Mouse (Mus musculus) retina, embryonic 14.5 days (tissue): Measurements from ENCODE around the gene Iffo2.
A peak's percentile ranks its signal among the peaks of the same experiment; 100 is the strongest.

Experiments
- DNase-seq: peaks from one replicate; pipeline ENCODE4 v3.0.0-alpha.2; 2015; ENCODE audit warnings: low spot score

Gene Iffo2

DNA sequence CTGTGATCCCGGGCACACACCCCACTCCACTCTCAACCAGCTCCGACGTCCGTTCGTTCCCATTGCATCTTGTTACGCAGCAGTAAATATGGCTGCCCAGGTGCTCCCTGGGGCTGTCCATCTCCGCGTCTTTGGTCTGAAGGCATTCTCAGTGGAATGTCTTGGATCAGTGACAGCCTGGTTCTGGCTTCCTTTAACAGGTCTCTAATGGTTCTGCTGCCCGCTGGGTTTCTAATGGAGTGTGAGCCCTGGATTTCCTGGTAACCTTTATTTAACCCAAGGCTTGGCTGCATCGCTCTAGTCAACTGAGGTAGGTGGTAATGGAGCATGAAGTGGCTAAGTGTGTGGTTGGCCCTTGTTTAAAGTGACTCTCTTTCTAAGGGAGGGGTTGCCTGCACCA is 1.7 kb downstream of the Iffo2 start:
- DNase-seq, result no peak

DNA sequence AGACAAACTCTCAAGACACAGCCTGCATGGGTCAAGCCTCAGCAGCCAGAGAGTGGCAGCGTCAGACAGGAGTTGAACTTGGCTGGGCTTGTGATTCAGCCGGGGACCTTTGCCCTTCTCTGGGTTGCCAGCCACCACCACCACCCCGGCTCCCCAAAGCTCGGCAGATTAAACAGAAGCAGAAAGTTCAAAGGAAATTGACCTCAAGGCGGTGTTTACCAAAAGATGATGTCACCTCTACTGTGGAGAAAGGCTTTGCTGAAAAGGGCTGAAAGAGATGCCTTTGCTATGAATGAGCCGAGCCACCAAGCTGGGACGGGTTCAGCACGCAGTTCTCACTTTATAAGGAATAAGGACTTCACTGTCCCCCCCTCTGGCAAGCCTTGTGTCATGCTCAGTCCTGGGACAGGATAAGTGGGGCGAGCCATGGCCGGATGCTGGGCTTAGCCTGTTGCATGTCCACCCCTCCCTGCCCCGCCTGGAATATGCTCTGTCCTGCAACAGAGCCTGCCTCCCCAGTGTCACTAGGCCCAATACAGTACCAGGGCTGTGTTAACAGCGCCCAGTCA is 4.9 kb downstream of the Iffo2 start:
- peak; percentile 22 for DNase-seq

DNA sequence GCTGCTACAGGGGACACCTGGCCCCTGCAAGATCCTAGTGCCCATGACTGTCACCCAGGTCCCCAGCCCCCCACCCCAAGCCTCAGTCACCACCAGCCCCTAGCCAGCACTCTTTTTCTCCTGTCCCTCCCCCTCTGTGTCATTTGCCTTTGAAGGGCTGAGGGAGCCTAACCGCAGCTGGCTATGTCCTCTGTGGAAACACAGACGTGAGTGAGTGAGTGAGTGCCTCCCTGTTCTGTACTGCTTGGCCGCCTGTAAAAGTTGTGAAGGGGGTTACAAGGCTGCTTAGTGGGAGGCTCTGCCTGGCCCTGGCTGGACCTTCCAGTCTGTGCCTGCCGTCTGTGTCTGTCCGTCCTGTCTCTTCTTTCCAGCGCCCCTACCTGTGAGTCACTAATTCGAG is 5.4 kb downstream of the Iffo2 start:
- DNase-seq, result no peak

DNA sequence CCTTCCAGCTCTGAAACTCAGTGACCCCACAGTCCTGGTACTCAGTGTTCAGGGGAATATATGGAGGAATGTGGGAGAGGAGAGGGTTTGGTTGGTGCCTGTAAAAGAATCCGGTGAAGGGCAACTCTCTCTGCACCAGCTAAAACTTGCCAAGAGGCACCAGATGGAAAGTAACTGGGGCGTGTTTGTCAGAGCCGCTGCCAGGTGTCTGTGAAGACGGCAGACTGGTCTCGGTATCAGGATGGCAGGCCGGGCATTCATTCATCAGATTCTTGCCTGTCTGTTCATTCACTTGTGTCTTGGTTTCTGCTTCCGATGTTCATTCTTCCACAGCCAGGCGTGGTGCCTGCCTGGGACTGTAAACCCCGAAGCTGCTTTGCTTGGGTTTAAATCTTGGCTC is 6.4 kb downstream of the Iffo2 start:
- no peak for DNase-seq

DNA sequence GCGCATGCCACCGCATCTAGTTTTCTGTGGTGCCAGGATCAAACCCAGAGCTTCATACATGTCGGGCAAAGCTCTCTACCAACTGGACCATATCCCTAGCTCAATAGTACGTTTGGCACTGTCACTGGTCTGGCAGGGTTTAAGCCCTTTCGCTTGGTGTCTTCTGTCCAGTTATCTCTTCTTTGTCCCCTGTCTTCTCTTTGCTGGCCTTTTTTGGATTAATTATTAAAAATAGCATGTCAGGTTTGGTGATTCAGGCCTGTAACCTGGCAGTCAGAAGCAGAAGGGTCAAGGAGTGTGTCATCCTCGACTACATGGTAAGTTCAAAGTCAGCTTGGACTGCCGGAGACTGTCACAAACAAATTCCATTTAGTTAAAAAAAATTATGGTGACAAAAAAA is 10.4 kb downstream of the Iffo2 start:
- DNase-seq, result no peak

DNA sequence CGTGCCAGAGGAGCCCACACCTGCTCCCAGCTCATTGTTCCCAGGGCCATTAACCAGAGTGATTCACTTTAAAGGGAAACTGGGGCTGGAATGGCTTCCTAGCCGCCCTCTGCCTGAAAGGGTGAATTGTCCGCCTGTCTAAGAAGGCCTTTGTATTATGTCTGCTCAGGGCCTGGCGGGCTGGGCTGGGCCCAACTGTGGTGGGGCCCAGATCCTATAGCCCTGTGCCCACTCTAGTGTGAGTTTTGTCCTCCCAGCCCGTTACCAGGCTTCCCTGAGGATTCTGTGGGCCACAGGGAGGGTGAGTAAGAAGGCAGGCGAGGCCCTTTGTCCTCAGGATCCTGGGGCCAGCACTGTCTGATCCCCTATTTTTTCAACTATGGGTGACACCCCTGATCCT is 15.4 kb downstream of the Iffo2 start:
- DNase-seq, result no peak

DNA sequence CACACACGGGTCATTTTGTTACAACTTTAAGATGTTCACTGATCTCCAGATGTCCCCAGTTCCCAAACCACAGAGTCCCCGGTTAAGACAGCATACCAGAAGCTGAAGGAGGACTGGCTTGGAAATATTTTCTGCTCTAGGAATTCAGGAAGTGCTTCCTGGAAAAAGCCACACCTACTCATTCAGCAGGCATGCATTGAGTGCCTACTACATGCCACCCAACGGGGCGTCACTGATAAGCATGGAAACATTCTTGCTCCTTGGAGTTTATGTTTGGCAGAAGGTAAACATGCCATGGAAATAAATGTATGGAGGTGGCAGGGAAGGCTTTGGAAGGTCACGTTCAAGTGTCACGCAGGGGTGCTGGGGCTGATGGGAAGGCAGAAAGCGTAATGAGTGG is 19.1 kb downstream of the Iffo2 start:
- no peak for DNase-seq

DNA sequence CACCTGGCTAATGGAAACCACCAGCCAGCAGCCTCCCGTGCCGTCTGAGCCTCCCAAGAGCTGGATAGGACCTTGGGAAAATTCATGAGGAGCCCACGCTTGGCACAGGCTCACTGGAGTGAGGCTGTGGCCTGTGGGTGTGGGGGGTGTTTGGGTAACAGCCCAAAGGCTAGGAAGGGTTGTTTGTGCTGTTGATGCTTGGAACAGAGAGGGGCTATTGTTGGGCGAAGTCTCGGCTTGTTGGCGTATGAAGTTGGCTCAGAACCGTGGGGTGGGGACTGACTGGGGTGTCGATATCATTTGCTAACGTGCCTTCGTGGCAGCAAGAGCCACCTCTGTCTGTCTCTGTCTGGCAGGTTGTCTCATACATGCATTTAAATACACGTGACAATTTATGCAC is 24.9 kb downstream of the Iffo2 start:
- no peak for DNase-seq

DNA sequence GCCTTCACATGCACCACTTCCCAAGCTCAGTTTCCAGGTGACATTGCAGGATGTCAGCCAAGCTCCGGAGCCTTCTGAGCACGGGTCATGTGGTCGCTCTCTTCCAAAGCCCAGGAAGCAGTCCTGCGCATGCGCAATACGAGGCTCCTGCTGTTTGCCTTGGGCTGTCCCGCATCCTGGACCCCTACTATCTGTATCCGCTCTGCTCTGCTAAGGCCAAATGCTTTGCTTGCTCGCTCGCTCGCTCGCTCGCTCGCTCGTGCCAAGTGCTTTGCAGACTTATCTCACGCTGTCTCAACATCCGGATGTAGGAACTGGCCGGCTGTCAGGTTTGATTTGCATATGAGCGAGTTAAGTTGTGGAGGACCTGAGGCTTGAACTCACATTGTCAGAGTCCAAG is 25.6 kb downstream of the Iffo2 start:
- DNase-seq, result no peak

DNA sequence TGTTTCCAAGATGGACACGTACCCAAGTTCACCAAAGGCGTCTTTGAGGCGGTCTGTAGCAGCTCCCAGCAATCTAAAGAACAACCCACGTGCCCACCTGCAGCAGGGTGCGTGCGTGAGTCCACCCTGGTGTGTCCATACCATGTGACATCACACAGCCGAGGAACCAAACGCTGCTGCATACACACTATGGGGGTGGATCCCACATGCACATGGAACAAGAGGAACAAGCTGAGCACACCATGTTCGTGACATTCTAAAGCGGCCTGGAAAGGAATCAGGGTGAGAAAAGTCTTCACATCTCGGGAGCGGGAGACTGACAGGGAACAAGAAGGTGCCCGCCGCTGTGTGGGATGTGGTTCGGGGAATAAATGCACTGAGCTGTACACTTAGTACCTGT is 38.0 kb downstream of the Iffo2 start:
- DNase-seq, result no peak

DNA sequence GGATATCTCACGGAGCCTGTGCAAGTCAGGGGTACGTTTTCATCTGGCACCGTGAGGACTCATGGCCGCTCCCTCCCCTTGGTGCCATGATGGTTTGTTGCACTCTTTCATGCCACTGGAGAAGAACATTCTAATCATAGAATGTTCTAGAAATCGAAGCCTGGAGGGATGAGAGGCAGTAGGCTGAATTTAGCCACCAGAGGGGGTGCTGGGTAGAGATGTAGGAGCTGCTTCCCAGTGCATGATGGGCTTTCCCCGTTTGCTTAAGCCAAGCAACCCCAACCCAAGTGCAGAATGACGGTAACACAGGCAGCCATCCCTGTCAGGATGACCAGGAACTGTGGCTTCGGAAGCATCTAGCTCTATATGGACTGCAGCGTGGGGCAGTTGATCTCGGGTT is 40.4 kb downstream of the Iffo2 start:
- no peak for DNase-seq

DNA sequence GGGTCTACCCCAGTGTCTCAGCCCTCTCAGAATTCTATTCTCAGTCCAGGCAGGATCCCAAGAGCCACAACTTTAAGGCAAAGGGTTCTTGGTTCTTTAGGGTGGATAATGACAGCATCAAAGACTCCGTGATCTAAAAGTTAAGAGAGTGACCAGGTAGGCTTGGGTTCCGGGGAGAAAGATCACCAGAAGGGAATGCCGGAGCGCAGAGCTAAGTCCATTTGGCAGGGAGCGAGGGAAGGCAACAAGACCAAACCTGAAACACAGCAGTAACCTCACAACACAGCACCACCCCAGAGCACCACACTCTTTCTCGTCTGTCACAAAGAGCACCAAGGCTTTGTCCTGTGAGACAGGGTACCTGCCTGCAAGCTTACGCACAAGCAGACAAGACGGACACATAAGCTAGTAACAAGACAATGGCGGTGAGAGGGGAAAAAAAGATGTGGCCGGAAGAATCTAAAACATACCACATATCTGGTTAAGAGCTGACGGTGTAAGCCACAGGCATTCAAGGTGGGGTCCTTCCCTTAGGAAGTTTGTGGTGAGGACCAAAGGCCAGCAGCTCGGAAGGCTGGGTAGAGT is 42.7 kb downstream of the Iffo2 start:
- no peak for DNase-seq

DNA sequence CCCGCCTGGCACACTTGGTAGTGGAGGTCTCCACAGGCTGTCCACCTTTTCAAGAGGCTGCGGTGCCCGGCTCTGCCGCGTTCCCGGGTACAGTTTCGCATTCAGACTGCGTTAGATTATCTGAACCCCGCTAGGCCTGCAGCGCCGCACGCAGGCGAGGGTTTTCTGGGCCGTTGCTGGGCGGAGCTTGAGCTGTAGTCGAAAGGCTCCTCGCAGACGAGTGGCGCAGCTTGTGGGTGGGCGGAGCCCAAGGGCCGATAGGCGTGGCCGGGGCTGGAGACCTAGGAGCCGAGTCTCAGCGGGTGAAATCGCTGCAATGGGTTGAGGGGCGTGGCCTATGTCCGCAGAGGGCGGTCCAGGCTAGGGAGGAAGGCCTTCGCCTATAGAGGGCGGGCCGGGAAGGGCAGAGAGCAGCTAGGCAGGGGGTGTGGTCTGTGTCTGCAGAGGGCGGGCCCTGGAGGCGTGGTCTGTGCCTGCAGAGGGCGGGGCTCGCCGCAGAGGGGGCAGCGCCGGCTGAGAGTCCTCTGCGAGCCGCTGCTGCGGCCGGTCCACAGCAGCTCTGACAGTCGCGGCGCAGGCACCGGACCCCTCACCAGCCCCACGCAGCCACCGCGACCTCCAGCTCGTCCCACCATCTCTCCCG is 43.9 kb downstream of the Iffo2 start:
- DNase-seq, result peak; percentile 100

DNA sequence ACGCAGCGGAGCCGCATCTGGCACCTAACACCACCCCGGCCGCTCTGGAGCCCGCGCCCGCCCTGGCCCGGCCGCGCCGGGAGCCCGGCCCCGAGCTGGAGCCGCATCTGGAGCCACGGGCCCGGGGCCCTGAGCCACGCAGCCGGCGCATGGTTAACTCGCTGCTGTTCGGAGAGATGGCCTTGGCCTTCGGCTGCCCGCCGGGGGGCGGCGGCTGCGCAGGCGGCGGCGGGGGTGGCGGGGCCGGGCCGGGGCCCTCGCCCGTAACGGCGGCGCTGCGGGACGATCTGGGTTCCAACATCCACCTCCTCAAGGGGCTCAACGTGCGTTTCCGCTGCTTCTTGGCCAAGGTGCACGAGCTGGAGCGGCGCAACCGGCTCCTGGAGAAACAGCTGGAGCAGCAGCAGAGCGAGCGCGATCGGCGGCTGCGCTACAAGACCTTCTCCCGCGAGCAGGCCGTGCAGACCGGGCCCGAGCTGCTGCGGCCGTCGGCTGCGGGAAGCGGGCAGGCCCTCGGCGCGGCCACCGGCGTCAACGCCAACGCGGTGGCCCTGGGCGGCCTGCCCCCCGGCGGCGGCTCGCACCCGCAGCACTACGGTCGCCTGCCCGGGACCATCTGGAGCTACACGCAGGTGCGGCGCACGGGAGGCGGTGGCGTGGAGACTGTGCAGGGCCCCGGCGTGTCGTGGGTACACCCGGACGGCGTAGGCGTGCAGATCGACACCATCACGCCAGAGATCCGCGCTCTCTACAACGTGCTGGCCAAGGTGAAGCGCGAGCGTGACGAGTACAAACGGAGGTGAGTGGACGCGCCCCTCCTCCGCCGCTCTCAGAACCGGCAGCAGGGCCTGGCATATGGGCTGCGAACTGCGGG is 44.7 kb downstream of the Iffo2 start:
- DNase-seq, result peak; percentile 45

DNA sequence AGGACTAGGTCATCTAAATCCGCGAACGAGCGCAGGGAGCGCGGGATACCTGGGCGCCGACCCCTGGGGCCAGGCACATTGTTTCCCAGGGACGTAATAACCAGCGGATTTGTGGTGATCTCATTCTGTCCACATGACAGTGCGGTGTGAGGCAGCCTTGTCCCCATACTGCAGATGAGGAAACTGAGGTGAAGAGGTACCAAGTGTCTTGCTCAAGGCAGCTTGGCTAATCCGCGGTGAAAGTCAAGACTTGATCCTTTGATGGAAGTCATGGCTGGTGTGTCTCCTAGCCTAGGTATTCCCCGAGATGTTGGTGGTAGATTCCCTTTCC is 45.3 kb downstream of the Iffo2 start:
- peak; percentile 37 for DNase-seq

DNA sequence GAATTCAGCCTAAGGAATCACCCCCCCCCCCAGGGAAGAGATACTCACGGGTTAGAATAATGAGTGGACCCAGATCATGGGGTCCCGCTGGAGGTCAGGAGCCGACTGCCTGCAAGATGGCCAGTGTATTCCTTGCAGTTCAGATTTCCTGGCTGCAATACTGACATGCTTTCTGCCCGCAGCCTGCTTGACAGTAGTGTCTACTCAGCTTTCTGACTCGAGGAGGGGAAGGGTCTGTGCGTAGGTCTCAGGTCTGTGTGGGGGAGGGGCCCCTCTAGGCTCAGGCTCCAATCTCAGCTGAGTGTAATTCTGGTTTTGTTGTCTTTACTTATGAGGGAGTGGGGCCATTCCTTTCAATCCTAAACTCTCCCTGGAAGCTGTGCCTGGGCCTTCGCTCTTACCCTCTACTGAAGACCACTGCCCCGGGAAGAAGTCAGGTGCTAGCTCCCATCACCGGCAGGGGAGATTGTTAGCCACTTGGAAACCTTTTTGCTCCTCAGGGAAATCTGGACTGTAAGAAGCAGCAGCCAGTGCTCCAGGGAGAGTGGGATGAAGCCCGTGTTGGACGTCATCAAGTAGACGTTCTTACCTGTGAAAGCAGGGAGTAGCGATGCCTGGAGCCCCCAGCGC is 46.0 kb downstream of the Iffo2 start:
- DNase-seq, result no peak

DNA sequence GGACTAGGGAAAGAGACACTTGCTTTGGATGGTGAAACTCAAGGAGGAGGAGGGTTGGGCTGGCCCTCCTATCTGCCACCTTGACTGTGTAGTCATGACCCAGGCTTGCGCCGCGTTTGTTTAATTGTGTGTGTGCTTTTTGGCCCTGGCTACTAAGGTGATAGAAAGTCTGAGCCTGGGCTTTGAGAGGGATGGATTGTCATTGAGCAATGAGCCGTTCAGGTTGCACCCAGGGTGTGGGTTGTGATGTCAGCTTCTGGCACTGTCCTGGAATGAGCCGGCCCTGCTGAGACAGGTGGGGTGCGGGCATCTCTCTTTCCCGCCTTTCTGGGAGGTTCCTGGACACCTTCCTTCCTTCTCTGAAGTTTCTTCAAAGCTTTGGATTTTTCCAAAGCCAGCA is 46.7 kb downstream of the Iffo2 start:
- DNase-seq, result no peak

DNA sequence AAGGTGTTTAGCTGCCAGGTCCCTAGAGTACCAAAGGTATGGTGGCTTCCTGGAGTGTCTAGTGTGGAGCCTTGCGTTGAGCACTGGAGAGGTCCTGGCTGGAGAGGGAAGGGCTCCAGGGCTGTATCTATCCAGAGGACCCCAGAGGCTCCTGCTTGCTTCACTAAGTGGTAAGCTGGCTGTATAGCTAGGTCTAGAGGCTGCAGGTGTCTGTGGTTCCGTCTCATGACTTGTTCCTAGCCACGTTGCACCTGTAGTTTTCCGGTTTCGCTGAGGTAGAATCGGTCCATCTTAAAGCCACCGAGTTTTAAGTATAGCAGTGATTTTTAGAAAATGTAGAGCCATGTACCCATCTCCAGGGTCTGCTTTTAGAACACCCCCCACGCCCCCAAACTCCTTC is 48.0 kb downstream of the Iffo2 start:
- DNase-seq, result no peak

DNA sequence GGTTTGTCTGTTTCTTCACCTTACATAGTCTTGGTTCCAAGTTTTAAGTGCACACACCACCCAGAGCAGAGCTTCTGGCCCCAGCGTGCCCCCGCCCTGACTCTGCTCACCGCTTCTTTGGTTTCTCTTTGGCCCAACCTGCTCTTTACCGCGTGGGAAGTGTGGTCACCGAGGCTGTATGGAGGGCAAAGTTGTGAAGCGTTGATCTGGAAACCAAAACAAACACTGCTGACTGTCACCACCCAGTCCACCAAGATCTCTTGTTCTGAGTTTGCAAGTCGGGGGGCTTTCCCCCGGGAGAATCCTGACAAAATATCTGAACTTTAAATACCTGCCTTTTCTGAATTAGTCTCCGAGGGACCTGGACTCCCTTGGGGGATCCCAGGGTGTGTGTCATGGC is 48.7 kb downstream of the Iffo2 start:
- no peak for DNase-seq

DNA sequence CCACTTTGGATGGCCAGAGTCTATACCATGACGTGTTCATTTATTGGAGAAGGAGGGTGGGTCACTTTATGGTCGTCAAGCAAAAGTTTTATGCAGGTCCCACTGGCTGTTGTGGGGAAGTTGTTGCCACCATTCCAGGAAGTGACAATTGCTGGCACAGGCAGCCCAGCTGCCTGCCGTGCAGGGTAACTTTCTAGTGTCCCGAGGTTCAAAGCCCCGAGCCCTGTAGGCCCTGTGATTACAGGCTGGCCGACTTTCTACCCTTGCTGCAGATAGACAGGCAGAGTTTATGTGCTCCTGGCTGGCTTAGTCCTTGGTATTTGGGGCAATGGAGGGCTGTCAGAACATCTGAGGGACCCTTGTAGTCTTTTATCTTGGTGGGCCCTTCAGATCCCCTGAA is 49.1 kb downstream of the Iffo2 start:
- DNase-seq, result no peak

DNA sequence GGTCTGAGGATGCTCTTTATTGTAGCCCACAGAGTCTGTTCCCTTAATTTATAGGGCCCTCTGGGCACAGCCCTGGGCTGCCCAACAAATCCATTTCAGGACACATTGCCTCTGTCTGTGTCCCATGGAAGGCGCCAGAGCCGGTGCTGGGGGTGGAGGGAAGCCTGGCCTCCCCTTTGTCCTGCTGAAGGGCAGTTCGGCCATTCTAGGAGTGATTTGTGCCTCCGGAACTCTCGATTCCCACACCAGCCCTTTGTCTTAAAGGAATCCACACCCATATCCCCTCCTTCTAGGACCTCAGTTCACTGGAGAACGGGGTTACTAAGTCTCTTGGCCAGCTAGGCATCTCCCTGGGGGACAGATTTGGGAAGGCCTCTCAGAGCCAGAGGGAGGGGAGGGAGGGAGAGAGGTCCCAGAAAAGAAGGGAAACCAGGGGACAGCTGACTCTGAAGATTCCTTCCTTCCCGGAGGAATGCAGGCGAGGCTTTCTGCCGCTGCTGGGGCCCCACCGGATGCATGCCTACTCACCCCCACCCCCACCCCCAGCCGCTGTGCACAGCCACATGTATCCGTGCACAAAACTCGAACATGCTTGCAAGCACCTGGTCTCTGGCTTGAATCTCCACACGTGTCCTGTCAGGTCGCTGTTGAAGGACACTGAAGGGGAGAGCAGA is 50.5 kb downstream of the Iffo2 start:
- peak; percentile 39 for DNase-seq

DNA sequence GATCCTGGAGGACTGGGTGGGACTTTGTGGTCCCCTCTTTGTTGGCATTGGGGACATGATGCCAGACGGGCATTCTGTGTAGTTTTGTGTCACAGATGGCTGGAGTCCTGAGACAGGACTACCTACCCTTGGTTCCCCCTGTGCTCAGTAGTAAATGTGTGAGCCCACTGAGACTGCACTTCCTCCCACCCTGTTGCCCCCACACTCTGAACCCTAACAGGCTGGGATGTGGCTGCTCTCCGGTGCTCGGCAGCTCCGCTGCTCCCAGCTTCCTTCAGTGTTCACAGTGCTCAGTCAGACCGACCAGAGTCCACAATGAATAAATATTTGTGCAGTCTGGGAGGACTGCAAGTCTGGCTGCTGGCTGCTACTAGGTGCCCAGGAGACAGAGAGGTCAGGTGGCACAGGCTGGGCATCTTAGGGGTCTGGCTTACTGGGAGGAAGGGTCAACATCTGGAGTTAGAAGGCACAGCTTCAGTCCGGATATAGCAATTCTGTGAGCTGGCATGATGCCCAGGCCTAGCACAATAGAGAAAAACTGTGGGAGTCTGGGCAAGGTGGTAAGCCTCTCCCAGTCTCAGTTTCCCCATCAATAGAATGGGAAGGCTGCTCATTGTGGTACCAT is 51.2 kb downstream of the Iffo2 start:
- no peak for DNase-seq
